Mouse (Mus musculus): ENCODE results near the gene Exoc3.

GRCm38 (mm10) chr13:74246494-74246893, 38.0 kb upstream of the Exoc3 start:
- TF ChIP-seq CTCF (IDR thresholded peaks at IDR 0.05; ENCODE audit: control insufficient read depth, insufficient read depth, low read length) = no peak
- no peak for TF ChIP-seq POLR2A (IDR thresholded peaks at IDR 0.05; ENCODE audit: borderline replicate concordance, control insufficient read depth, low read depth, low read length)
